22 mouse cellular contexts compared by ENCODE assay signal in genomic region chr19:40556029-40556428, GRCm38 (mm10). TPM values are rescaled to one million over a fixed set of nuclear protein-coding genes. Genes with fewer than 3 reads are reported as not detected.
DNase-seq lines count a peak whose midpoint lies in the region; ATAC-seq lines count a peak whose summit lies in the region.
"Had no signal": no experiment of that assay in that cellular context is flagged by ENCODE, and none has a peak within 500 bp of the region (broad histone marks: within the 10 kb centered on the region; RNA-seq: fewer than 3 reads in every experiment).

No protein-coding gene starts in this region.

- no peaks in the 10 kb centered on the region for H3K4me1 ChIP-seq in embryonic facial prominence, embryonic 14.5 days (ENCODE audit: control insufficient read depth, insufficient read depth, low read length)
- H3K4me1 ChIP-seq in embryonic facial prominence, embryonic 10.5 days, result no peaks in the 10 kb centered on the region
- no peaks in the 10 kb centered on the region for H3K4me1 ChIP-seq in kidney, embryonic 14.5 days (ENCODE audit: control insufficient read depth, insufficient read depth, low read length)
- H3K4me1 ChIP-seq in kidney, embryonic 16.5 days (ENCODE audit: insufficient read depth, low read length), result peaks cover 5% of the 10 kb centered on the region; the same call in 1 of the 2 replicates
- H3K4me1 ChIP-seq: embryonic facial prominence, embryonic 13.5 days; forebrain, embryonic 13.5 days; forebrain, embryonic 15.5 days had no signal

- H3K9ac ChIP-seq in embryonic facial prominence, embryonic 14.5 days (ENCODE audit: low read depth, low read length), result no peak overlapping the region
- H3K9ac ChIP-seq in kidney, embryonic 14.5 days (ENCODE audit: low read depth, low read length), result no peak overlapping the region
- no peak overlapping the region for H3K9ac ChIP-seq in kidney, embryonic 16.5 days (replicated peaks; ENCODE audit: low read length)
- H3K9ac ChIP-seq: embryonic facial prominence, embryonic 13.5 days; forebrain, embryonic 13.5 days; forebrain, embryonic 15.5 days; forebrain, postnatal 0 days had no signal

- ATAC-seq in embryonic facial prominence, embryonic 14.5 days (ENCODE audit: low read depth), result no peak
- peak; percentile 69 for ATAC-seq in kidney, embryonic 14.5 days (ENCODE audit: low FRiP score, low TSS enrichment)
- peak; percentile 52; the same call in 1 of the 2 replicates for ATAC-seq in kidney, embryonic 16.5 days (ENCODE audit: low FRiP score, low TSS enrichment)
- ATAC-seq: activated CD4-positive, CD25-positive, alpha-beta regulatory T cell, adult 4 months; CD4-positive, CD25-positive, alpha-beta regulatory T cell, adult 4 months; forebrain, embryonic 13.5 days; forebrain, embryonic 15.5 days; forebrain, postnatal 0 days; Patski had no signal

- no peaks in the 10 kb centered on the region for H3K9me3 ChIP-seq in embryonic facial prominence, embryonic 14.5 days (ENCODE audit: control insufficient read depth, low read length)
- H3K9me3 ChIP-seq in embryonic facial prominence, embryonic 10.5 days, result no peaks in the 10 kb centered on the region
- 0 out of 2 replicates have a peak, but pooled peaks cover 3% of the 10 kb centered on the region for H3K9me3 ChIP-seq in kidney, embryonic 14.5 days (ENCODE audit: control insufficient read depth, low read length)
- H3K9me3 ChIP-seq in kidney, embryonic 16.5 days (ENCODE audit: low read length), result peaks cover 5% of the 10 kb centered on the region
- H3K9me3 ChIP-seq: embryonic facial prominence, embryonic 13.5 days; forebrain, embryonic 13.5 days; forebrain, embryonic 15.5 days had no signal

- no peak overlapping the region for H3K27ac ChIP-seq in embryonic facial prominence, embryonic 14.5 days (replicated peaks; ENCODE audit: low read depth, low read length)
- H3K27ac ChIP-seq in embryonic facial prominence, embryonic 10.5 days (replicated peaks), result no peak overlapping the region
- no peak overlapping the region for H3K27ac ChIP-seq in kidney, embryonic 14.5 days (ENCODE audit: low read depth, low read length)
- no peak overlapping the region for H3K27ac ChIP-seq in kidney, embryonic 16.5 days (ENCODE audit: low read length)
- H3K27ac ChIP-seq: embryonic facial prominence, embryonic 13.5 days; forebrain, embryonic 13.5 days; forebrain, embryonic 15.5 days had no signal

- no peak overlapping the region for H3K4me3 ChIP-seq in embryonic facial prominence, embryonic 14.5 days (ENCODE audit: low read depth, low read length)
- no peak overlapping the region for H3K4me3 ChIP-seq in embryonic facial prominence, embryonic 10.5 days
- H3K4me3 ChIP-seq in kidney, embryonic 14.5 days (ENCODE audit: low read length), result no peak overlapping the region
- no peak overlapping the region for H3K4me3 ChIP-seq in kidney, embryonic 16.5 days (ENCODE audit: low read length)
- H3K4me3 ChIP-seq: embryonic facial prominence, embryonic 13.5 days; forebrain, embryonic 13.5 days; forebrain, embryonic 15.5 days had no signal

- WGBS in embryonic facial prominence, embryonic 14.5 days, result 61% methylated on average over 7 of the region's 7 CpGs
- WGBS in embryonic facial prominence, embryonic 10.5 days, result 68% methylated on average over 7 of the region's 7 CpGs
- 33% methylated on average over 7 of the region's 7 CpGs for WGBS in kidney, embryonic 14.5 days
- 37% methylated on average over 7 of the region's 7 CpGs for WGBS in kidney, embryonic 16.5 days

- peak; percentile 10 for DNase-seq in embryonic facial prominence, embryonic 14.5 days (ENCODE audit: low spot score)
- no peak for DNase-seq in embryonic facial prominence, embryonic 10.5 days (ENCODE audit: low spot score)
- no peak for DNase-seq in kidney, postnatal 4 days
- no peak for DNase-seq in kidney, adult 8-10 months
- DNase-seq: adrenal gland, adult 8-10 months; adrenal gland, postnatal 14 days; adrenal gland, postnatal 36 days; B cell, adult 2 months; cerebellum, adult 11-12 months; cerebellum, adult 9-10 months; cerebellum, postnatal 25 days; forebrain, postnatal 0 days had no signal

- no peaks in the 10 kb centered on the region for H3K27me3 ChIP-seq in embryonic facial prominence, embryonic 14.5 days (replicated peaks; ENCODE audit: control insufficient read depth, insufficient read depth, low read length)
- no peaks in the 10 kb centered on the region for H3K27me3 ChIP-seq in embryonic facial prominence, embryonic 10.5 days (replicated peaks; ENCODE audit: low read depth, poor library complexity, severe bottlenecking)
- H3K27me3 ChIP-seq in kidney, embryonic 14.5 days (ENCODE audit: control insufficient read depth, insufficient read depth, low read length), result no peaks in the 10 kb centered on the region
- no peaks in the 10 kb centered on the region for H3K27me3 ChIP-seq in kidney, embryonic 16.5 days (ENCODE audit: insufficient read depth, low read length)
- H3K27me3 ChIP-seq: CH12.LX; embryonic facial prominence, embryonic 13.5 days; forebrain, embryonic 13.5 days; forebrain, embryonic 15.5 days; Patski had no signal

- H3K36me3 ChIP-seq in embryonic facial prominence, embryonic 14.5 days (ENCODE audit: control insufficient read depth, insufficient read depth, low read length), result peaks cover 69% of the 10 kb centered on the region
- H3K36me3 ChIP-seq in embryonic facial prominence, embryonic 10.5 days (replicated peaks), result peaks cover 76% of the 10 kb centered on the region
- peaks cover 44% of the 10 kb centered on the region for H3K36me3 ChIP-seq in kidney, embryonic 14.5 days (ENCODE audit: control insufficient read depth, insufficient read depth, low read length)
- peaks cover 36% of the 10 kb centered on the region for H3K36me3 ChIP-seq in kidney, embryonic 16.5 days (ENCODE audit: insufficient read depth, low read length)

- H3K4me2 ChIP-seq in embryonic facial prominence, embryonic 14.5 days (ENCODE audit: low read depth, low read length), result no peak overlapping the region
- no peak overlapping the region for H3K4me2 ChIP-seq in kidney, embryonic 14.5 days (replicated peaks; ENCODE audit: low read depth, low read length)
- no peak overlapping the region for H3K4me2 ChIP-seq in kidney, embryonic 16.5 days (replicated peaks; ENCODE audit: low read depth, low read length)
- H3K4me2 ChIP-seq: embryonic facial prominence, embryonic 13.5 days; forebrain, embryonic 13.5 days; forebrain, embryonic 15.5 days had no signal

RNA-seq across cellular contexts. Expression of gene Aldh18a1, which starts 32.2 kb away (rescaled TPM):
- polyA plus RNA-seq in embryonic facial prominence, embryonic 14.5 days (2014; fragmentation: Nextera tagmentation; extraction: Ambion mirVana), result 62.5 and 73.1 TPM in 2 replicates
- 91.0 and 104 TPM in 2 replicates for polyA plus RNA-seq in embryonic facial prominence, embryonic 10.5 days (2016; fragmentation: Nextera tagmentation; extraction: Ambion mirVana)
- 29.3 and 51.6 TPM in 2 replicates for polyA plus RNA-seq in kidney, embryonic 14.5 days (2014; fragmentation: Nextera tagmentation; extraction: Ambion mirVana)
- 58.9 and 60.4 TPM in 2 replicates for polyA plus RNA-seq in kidney, embryonic 16.5 days (2015; fragmentation: Nextera tagmentation; extraction: Ambion mirVana)

RNA-seq across cellular contexts. Expression of gene Sorbs1, which starts 42.5 kb away (rescaled TPM):
- polyA plus RNA-seq in embryonic facial prominence, embryonic 14.5 days (2014; fragmentation: Nextera tagmentation; extraction: Ambion mirVana), result 54.1 and 57.5 TPM in 2 replicates
- 40.7 and 41.1 TPM in 2 replicates for polyA plus RNA-seq in embryonic facial prominence, embryonic 10.5 days (2016; fragmentation: Nextera tagmentation; extraction: Ambion mirVana)
- 39.3 and 49.5 TPM in 2 replicates for polyA plus RNA-seq in kidney, embryonic 14.5 days (2014; fragmentation: Nextera tagmentation; extraction: Ambion mirVana)
- polyA plus RNA-seq in kidney, embryonic 16.5 days (2015; fragmentation: Nextera tagmentation; extraction: Ambion mirVana), result 60.1 and 63.1 TPM in 2 replicates

RNA-seq across cellular contexts. Expression of gene Tctn3, which starts 56.0 kb away (rescaled TPM):
- polyA plus RNA-seq in embryonic facial prominence, embryonic 14.5 days (2014; fragmentation: Nextera tagmentation; extraction: Ambion mirVana), result 10.5 and 11.6 TPM in 2 replicates
- 10.0 and 11.5 TPM in 2 replicates for polyA plus RNA-seq in embryonic facial prominence, embryonic 10.5 days (2016; fragmentation: Nextera tagmentation; extraction: Ambion mirVana)
- polyA plus RNA-seq in kidney, embryonic 14.5 days (2014; fragmentation: Nextera tagmentation; extraction: Ambion mirVana), result 6.9 and 10.0 TPM in 2 replicates
- 11.5 and 12.2 TPM in 2 replicates for polyA plus RNA-seq in kidney, embryonic 16.5 days (2015; fragmentation: Nextera tagmentation; extraction: Ambion mirVana)

RNA-seq across cellular contexts. Expression of gene Entpd1, which starts 56.1 kb away (rescaled TPM):
- 15.7 and 18.3 TPM in 2 replicates for polyA plus RNA-seq in embryonic facial prominence, embryonic 14.5 days (2014; fragmentation: Nextera tagmentation; extraction: Ambion mirVana)
- polyA plus RNA-seq in embryonic facial prominence, embryonic 10.5 days (2016; fragmentation: Nextera tagmentation; extraction: Ambion mirVana), result 3.1 and 3.3 TPM in 2 replicates
- polyA plus RNA-seq in kidney, embryonic 14.5 days (2014; fragmentation: Nextera tagmentation; extraction: Ambion mirVana), result 3.0 and 5.4 TPM in 2 replicates
- 6.6 and 8.9 TPM in 2 replicates for polyA plus RNA-seq in kidney, embryonic 16.5 days (2015; fragmentation: Nextera tagmentation; extraction: Ambion mirVana)
- polyA plus RNA-seq: G1E had no signal
